Mouse (Mus musculus) urinary bladder, postnatal 36 days (tissue): Measurements from ENCODE around the gene Gpr21.
A peak's percentile ranks its signal among the peaks of the same experiment; 100 is the strongest.
"Not testable (repeated sequence)": the region's sequence is repeated elsewhere in the genome, so short reads cannot be mapped to it uniquely, and the experiment has no call there.

ENCODE experiments used
- DNase-seq, 2 experiments: peaks; one replicate each; pipeline ENCODE4 v3.0.0; 2022; ENCODE audit warnings: low spot score in 2 of 2, mixed read lengths in 1 of 2

The Gpr21 gene

DNA sequence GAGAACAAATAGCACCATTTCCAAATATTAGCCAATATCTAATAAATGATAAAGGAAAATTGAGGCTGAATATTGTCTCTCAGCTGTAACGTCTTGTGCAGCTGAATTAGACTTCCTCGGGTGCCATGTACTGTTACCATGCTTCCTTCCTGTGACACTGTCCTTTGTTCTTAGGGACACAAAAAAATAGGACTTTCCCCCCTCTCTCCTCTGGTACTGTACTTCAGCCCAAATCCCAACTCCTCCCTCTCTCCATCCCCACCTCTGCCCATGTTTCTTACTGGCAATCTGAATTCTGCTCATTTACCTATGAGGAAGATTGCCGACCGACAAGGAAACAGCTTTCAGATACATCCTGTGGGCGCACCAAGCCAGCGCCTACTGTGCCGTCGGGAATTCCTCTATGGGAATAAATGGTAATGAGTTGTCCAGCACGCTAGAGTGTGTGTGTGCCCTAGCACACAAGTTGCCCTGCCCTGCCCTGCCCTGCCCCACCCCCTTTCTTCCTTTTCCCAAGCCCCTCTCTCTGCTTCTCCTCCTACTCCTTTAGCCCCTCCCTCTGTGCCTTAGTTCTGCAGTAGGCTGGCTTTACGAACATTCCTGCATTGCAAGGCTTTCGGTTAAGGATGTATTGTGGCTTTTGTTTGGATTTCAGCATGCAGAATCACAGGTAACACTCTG, at the start of gene Gpr21:
Gene Gpr21 (plus strand): TSS at position 303 of the 681 bp plus-strand sequence.
- no peak for DNase-seq

DNA sequence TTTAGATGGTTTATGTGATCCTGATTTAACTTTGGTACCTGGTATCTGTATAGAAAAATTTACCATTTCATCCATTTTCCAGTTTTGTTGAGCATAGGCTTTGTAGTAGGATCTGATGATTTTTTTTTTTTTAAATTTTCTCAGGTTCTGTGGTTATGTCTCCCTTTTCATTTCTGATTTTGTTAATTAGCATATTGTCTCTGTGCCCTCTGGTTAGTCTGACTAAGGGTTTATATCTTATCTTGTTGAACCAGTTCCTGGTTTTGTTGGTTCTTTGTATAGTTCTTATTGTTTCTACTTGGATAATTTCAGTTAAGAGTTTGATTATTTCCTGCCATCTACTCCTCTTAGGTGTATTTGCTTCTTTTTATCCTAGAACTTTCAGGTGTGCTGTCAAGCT, 36.6 kb upstream of the Gpr21 start:
- no peak for DNase-seq

DNA sequence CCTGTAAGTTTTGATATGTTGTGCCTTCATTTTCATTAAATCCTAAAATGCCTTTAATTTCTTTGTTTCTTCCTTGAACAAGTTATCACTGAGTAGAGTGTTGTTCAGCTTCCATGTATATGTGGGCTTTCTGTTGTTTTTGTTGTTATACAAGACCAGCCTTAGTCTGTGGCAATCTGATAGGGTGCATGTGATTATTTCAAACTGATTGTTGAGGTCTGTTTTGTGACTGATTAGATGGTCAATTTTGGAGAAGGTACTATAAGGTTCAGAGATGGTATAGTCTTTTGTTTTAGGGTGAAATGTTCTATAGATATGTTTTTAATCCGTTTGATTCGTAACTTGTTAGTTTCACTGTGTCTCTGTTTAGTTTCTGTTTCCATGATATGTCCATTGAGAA, 36.1 kb upstream of the Gpr21 start:
- no peak for DNase-seq

DNA sequence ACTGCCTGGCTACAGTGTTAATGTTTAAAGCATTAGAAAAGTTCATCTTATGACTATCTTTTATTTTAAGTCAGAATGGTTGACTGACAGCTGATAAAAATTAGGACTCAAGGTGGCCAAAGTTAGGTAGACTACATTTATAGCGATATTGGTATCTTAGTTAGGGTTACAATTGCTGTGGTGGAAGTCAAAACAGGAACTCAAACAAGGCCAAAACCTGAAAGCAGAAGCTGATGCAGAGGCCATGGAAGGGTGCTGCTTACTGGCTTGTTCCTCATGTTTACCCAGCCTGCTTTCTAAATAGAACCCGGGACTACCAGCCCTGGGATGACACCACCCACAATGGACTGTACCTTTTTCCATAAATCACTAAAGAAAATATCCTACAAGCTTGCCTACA, 32.0 kb upstream of the Gpr21 start:
- DNase-seq: no peak

DNA sequence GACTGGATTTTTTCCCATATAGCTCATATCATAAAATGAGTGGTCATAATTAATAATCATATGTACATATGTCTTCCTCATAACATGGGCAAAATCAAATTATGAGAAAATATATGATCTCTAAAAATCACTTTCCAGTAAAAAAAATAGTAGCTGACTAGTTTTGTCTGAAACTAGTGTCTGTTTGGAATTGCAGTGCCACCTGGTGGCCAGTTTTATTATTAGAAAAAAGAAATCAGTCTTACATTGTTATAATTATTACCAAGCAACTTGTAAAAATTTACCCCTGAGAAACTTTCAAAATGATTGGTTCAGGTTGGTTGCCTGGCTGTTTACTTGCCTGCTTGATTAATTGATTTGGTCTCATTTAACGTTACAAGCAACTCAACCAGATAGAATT, 30.8 kb upstream of the Gpr21 start:
- peak in 1 of 2 experiments; percentile 6 for DNase-seq

DNA sequence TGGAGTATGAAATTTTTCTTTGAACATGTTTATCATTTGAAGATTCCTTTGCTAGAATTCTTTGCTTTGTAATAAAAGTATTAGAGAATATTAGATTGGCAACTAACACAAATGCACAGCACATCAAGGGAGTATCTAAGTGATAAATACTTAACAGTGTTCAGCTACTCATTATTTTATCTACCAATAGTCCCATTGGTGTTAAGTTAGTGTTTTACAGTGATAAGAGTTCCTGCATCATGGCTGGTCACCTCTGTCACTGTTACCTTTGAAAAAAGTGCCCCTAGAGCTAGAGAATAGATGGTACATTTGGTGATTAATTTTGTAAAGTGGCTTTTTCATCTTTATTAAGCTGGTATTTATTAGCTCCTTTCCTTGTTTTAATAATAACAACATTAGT, 29.7 kb upstream of the Gpr21 start:
- DNase-seq: no peak

DNA sequence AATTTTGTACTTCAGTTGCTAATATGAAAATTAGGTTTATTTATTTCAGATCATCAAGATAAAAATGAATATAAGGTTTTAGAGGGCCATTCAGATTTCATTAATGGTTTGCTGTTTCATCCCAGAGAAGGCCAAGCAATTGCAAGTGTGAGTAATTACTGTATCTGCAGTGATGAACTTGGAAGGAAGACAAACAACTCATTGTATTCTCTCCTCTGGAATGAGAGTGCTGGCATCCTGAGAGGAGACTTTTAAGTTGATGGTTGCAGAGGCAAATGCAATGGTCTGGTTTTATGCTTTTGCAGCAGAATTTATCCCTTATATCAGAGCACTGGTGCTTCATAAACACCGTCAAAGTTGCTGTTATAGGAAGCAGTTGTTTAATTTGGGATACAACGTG, 27.2 kb upstream of the Gpr21 start:
- no peak for DNase-seq

DNA sequence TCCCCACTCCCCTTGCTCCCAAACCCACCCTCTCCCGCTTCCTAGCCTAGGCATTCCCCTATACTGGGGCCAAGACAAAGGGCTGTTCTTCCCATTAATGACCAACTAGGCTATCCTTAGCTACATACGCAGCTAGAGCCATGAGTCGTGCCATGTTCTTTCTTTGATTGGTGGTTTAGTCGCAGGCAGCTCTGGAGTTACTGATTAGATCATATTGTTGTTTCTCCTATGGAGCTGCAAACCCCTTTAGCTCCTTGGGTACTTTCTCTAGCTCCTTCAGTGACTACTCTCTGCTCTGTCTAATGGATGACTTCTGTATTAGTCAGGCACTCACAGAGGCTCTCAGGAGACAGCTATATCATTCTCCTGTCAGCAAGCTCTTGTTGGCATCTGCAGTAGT, 18.8 kb upstream of the Gpr21 start:
- DNase-seq: no peak

DNA sequence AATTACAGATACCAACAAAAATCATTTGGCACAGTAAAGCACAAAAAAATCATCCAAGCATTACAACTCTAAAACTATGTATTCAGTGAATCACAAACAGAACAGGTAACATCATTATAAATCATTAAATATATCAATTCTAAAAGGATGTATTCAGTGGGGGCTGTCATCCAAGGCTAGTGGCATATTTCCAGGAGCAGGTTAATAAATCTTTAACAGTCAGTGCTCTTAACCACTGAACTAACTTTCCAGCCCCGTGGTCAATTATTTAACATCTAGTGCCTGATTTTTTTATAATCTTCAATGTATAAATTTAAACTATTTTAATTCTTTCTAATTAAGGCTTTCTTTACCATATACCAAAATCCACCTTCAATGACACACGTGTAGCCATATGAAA, 10.3 kb upstream of the Gpr21 start:
- DNase-seq: not testable (repeated sequence)

DNA sequence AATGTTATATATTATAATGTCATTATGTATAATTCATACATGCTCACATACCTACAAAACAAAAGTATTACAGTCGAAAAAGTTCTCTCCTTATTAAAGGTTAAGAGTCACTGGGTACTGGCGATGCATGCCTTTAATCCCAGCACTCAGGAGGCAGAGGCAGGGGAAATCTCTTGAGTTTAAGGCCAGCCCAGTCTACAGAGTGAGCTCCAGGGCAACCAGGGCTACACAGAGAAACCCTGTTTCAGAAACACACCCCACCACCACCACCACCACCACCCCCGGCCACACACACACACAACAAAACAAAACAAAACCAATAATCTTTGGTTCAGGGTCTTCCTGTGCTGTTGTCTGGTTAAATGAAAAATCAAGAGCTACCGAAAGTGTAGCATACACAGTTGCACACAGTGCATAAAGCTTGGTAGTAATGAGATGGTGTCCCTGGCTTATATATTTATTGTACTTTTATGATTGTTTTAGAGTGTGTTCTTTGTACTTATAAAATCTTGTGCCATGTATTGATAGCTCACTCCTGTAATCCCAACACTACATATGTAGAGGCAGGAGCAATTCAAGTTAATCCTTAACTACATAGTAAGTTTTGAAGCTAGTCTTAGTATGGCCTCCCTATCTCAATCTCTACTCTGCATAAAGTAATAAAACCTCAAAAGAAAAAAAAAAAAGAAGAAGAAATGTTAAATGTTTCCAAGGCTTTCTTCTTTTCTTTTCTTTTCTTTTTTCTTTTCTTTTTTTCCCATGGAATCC, 4.8 kb upstream of the Gpr21 start:
- no peak for DNase-seq

DNA sequence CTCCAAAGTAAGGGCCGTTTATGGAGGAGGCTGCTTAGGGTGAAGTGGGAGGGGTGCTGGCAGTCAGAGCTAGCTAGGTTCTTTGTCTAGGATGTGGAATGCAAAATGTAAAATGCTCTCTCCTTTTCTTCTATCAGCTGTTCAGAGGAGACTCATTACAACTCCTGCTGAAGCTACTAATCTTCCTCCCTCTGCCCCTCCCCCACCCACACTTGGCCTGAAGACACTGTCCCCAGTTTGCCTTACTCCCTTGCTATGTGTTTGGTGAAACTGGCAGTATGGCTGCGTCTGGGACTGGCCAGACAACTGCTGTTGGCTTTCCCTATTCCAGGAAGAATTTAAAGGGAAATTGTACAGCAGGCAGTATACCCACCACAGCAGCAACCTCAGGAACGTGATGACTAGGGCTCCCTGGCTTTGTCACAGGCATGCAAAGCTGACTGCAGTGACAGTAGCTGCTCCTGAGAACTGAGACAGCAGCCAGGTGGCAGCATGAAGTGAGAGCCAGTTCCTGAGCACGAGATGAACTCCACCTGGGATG, 860 bp downstream of the Gpr21 start:
- DNase-seq: no peak

DNA sequence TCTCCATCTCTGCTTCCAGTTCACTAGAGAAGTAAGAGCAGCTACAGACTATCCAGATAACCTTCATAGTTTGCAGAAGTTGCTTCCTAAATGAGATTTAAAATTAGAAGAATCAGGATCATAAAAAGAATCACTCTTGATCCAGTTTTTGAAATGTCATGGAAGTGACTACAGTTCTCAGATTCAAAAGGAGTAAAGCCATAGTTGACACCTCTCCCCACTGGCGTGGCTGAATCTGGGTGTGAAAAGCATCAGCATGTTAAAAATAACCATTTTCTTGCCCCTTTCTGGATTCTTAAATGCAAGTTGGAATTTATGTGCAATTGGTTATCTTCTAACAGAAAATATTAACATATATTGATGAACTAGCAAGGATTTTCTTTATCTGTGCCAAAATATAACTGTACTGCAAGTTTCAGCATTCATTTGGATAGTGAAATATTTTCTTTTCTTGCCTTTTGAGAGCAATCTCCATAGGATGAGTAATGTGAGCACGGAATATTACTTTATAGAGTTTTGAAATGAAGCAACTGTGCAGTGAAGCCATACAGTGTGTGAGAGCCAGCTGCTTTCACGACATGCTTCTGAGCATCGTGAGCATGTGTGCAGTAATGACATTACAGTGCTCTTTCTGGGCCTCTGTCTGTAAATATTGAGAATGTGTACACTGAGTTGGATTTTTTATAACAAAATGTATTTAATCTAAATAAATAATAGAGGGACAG, 2.6 kb downstream of the Gpr21 start:
- no peak for DNase-seq

DNA sequence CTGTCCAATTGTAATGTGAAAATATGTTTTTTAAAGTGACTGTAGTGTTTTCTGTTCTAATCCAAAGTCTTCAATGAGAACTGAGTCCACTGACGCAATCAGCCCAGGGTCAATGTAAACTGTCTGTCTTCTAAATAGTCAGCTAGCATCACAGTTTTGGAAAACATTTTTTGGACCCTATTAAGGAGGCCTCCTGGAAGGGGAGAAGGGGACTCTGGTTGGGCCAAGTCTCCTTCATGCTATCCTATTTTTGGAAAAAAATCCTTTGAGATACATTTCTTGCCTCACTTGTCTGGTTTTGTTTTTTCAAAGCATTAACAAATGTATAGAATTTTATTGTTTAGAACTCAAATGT, 3.1 kb downstream of the Gpr21 start:
- DNase-seq: no peak

DNA sequence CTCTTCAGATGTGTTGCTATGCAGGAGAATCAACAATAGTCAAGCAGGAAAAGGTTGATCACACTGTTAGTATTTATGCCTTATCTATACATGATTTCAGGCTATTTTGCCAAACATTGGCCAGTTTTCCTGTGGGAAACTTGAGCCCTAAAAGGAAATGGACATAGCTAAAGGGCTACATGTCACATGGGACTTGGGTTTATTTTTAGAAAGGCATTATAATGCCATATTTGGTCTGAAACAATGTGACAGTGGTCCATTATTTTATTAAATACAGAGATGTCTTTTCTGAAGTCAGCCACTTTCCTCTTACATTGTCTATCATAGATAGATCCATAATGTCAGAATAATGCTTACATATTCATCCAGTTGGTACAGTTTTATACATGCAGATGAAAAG, 11.5 kb downstream of the Gpr21 start:
- DNase-seq: no peak

DNA sequence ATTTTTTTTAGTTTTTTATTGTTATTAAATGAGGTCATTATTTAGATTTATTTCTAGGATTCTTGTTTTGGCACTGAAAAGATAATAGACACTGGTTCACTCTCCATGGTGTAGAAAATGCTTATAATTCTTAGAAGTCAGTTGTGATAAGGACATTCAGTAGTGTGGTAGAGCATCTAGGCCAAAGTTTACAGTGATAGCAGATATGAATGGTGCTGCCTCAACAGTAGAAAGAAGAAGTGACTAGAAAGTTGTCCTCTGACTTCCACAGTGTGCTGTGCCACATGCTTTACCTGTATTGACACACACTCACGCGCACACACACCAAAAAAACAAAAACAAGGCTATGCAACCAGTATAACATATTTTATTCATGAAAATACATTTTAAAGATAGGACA, 13.3 kb downstream of the Gpr21 start:
- DNase-seq: no peak

DNA sequence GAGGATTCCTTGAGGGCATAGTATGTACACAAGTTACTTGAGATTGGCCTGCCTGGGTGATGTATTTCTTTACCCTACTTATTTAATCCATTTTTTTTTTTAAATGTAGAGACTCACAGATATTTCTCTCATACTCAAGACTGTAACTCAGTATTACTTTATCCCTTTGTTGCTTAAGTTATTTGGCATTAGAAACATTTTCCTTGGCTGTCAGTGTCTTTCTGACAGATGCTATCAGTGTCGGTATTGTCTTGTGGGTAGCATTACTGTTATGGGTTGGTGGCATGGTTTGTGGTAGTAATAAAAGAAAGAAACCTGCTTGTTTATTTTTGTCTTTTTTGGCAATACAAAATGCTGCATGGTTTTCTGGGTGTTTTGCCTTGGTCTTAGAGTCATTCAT, 14.6 kb downstream of the Gpr21 start:
- no peak for DNase-seq

DNA sequence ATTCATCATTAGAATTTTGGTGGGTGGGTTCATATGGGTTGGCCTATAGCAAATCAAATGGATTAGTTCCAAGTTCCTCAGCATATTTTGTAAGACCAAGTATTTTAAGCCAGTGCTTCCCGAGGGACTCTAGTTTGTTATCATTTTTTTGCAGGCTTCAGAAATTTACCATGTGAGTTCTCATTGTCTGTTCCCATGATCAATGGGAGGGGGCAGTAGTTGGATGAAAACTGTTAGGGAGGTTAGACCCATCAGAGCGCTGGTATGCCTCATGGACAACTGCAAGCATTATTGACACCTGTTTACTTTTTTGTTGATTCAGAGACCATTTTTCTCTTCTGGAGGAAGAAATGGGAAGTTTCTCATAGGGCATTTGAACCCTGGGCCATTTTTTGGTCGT, 15.5 kb downstream of the Gpr21 start:
- DNase-seq: no peak

DNA sequence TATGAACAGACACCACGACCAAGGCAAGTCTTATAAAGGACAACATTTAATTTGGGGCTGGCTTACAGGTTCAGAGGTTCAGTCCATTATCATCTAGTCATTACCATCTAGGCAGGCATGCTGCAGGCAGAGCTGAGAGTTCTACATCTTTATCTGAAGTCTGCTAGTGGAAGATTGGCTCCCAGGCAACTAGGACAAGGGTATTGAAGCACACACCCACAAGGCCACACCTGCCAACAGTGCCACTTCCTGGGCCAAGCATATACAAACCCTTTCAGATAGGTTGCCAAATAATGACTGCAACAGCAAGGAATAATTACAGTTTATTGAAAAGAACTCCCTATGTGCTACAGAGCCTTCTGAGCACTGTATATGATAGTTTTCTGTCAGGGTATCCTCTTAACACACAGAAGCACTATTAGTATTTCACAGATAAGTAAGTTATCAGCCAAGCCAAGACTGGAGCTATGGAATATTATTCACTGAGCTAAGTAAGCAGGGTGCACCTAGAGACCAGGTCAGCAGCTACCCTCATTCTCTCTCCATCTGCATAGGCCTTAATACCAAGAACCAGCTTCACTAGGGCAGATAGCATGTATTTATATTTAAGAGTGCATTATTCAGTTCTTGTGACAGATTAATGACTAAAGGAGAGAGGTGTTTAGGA, 33.3 kb downstream of the Gpr21 start:
- peak in 1 of 2 experiments; percentile 16 for DNase-seq

DNA sequence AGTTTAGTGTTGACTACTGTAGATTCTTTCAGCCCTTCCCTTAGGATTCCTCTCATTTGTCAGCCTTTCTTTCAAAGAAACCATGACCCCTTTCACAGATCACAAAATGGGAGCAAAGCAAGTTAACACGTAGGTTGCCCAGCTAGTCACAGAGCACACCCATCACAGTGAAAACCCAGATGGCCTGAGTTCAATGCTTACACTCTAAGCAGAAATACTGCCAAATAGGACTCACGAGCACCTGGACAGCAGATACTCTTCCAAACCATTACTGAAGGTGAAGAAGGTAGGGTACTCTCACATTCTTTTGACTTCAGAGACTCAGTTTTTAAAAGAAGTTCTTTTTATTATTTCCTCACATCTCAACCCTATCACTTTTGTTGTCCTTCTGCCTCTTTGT, 40.2 kb downstream of the Gpr21 start:
- no peak for DNase-seq

DNA sequence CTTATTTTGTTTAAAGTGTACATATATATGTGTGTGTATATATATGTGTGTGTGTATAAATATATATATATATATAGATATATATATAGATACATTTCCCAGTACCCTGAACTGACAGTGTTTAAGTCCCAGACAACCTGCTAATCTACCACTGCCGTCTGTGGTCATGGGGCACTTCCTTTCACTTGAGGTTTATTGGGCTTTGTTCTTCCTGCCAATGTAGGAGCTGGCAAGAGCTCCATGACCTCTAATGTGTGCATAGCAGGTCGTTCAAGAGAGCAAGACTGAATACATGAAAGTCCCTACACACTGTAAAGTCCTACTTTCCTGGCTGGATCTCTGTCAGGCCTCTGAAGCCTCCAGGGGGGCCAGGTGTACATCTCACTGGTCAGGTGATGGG, 49.4 kb downstream of the Gpr21 start:
- DNase-seq: no peak

DNA sequence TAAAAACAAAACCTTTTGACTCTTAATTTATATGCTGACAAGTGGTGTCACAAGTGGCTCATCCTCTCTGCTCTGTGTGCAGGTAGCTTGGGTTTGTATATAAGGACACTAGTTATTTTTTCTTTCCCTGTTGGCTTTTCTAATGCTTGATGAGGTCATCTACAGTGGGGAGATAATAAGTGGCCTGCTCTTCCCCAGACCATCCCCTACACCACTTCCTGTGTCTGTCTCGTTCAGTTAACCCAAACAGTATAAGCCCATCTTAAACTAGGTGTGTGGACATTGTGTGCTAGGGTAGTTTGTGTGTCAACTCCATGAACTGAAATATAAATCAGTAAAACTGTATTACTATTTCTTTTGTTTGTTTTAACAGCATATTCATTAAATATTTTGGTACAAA, 49.9 kb downstream of the Gpr21 start:
- no peak for DNase-seq

DNA sequence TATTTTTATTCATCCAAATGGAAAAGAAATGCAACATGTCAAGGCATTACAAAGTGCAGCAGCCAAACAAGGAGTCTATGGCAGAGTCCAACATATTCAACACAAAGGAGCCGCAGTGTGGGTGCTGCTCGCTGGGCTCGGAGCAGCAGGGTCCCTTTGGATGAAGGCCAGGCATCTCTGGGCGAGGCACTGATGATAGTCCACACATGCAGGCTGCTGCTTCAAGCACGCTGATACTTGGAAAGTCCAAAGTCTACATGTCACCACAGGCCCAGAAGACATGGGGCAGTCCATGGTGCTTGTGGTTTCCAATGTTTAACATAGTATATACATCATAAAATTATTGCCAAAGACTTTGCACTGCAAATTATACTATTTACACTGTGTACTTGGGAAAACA, 53.8 kb downstream of the Gpr21 start:
- peak; percentile 26 to 30 for DNase-seq
